Mouse (Mus musculus): ENCODE results near the gene Nol11. TPM values are rescaled to one million over a fixed set of nuclear protein-coding genes. Genes with fewer than 3 reads are reported as not detected.
A peak's percentile ranks its signal among the peaks of the same experiment; 100 is the strongest.
"Not testable (repeated sequence)": the region's sequence is repeated elsewhere in the genome, so short reads cannot be mapped to it uniquely, and the experiment has no call there.

The Nol11 gene
- polyA plus RNA-seq, 1 experiment from 2014 or later, result 54.4 TPM

GRCm38 (mm10) chr11:107130879-107131748 lies 58.1 kb downstream of the Nol11 start:
- no peaks in the 10 kb centered on the region for H3K27me3 ChIP-seq (replicated peaks; ENCODE audit: control insufficient read depth, insufficient read depth, low read length)
- peaks cover 9% of the 10 kb centered on the region; the same call in 1 of the 2 replicates for H3K4me1 ChIP-seq (replicated peaks; ENCODE audit: control insufficient read depth, insufficient read depth, low read length)
- no peaks in the 10 kb centered on the region for H3K36me3 ChIP-seq (ENCODE audit: control insufficient read depth, insufficient read depth, low read length)
- peak overlapping the region; percentile 93 for H3K27ac ChIP-seq (ENCODE audit: low read depth)
- ATAC-seq (replicated peaks; ENCODE audit: low FRiP score, low TSS enrichment, low read depth), result peak; percentile 80
- peak overlapping the region; percentile 82 for H3K4me3 ChIP-seq (ENCODE audit: low read depth, low read length)
- peak overlapping the region; percentile 94 for H3K9ac ChIP-seq (ENCODE audit: low read length)
- H3K9me3 ChIP-seq (ENCODE audit: control insufficient read depth, low read length), result no peaks in the 10 kb centered on the region
- peak; percentile 85 for DNase-seq (ENCODE audit: low spot score)
- H3K4me2 ChIP-seq (ENCODE audit: low read length), result peak overlapping the region; percentile 61
- WGBS, result under 1% methylated on average over 47 of the region's 65 CpGs

- no peaks in the 10 kb centered on the region for H3K36me3 ChIP-seq (ENCODE audit: control insufficient read depth, insufficient read depth, low read length)
- WGBS, result 2% methylated on average over 18 of the region's 18 CpGs
- H3K27ac ChIP-seq (ENCODE audit: low read depth), result no peak overlapping the region
- DNase-seq (ENCODE audit: low spot score) (peak; percentile 60), ATAC-seq (replicated peaks; ENCODE audit: low FRiP score, low TSS enrichment, low read depth) (no peak)
- no peaks in the 10 kb centered on the region for H3K9me3 ChIP-seq (ENCODE audit: control insufficient read depth, low read length)
- peaks cover 10% of the 10 kb centered on the region; the same call in 1 of the 2 replicates for H3K4me1 ChIP-seq (replicated peaks; ENCODE audit: control insufficient read depth, insufficient read depth, low read length)
- peak overlapping the region; percentile 61 for H3K4me2 ChIP-seq (ENCODE audit: low read length)
- H3K9ac ChIP-seq (ENCODE audit: low read length), result peak overlapping the region; percentile 94
- peak overlapping the region; percentile 82 for H3K4me3 ChIP-seq (ENCODE audit: low read depth, low read length)
- no peaks in the 10 kb centered on the region for H3K27me3 ChIP-seq (replicated peaks; ENCODE audit: control insufficient read depth, insufficient read depth, low read length)
Measured at GRCm38 (mm10) chr11:107130221-107130788, 58.9 kb downstream of the Nol11 start.

GRCm38 (mm10) chr11:107129641-107130040 lies 59.5 kb downstream of the Nol11 start:
- Histone ChIP-seq H3K4me1 (replicated peaks; ENCODE audit: control insufficient read depth, insufficient read depth, low read length) (peaks cover 15% of the 10 kb centered on the region; the same call in 1 of the 2 replicates), H3K9ac (ENCODE audit: low read length) (peak overlapping the region; percentile 94), H3K4me3 (ENCODE audit: low read depth, low read length) (peak overlapping the region; percentile 82), H3K4me2 (ENCODE audit: low read length) (peak overlapping the region; percentile 61), H3K27me3 (replicated peaks; ENCODE audit: control insufficient read depth, insufficient read depth, low read length) (no peaks in the 10 kb centered on the region), H3K27ac (ENCODE audit: low read depth) (no peak overlapping the region), H3K36me3 (ENCODE audit: control insufficient read depth, insufficient read depth, low read length) (no peaks in the 10 kb centered on the region), H3K9me3 (ENCODE audit: control insufficient read depth, low read length) (no peaks in the 10 kb centered on the region)
- ATAC-seq (replicated peaks; ENCODE audit: low FRiP score, low TSS enrichment, low read depth), result no peak
- no peak for DNase-seq (ENCODE audit: low spot score)
- 13% methylated on average over 2 of the region's 2 CpGs for WGBS

GRCm38 (mm10) chr11:107126716-107127115 lies 62.5 kb downstream of the Nol11 start:
- ATAC-seq (replicated peaks; ENCODE audit: low FRiP score, low TSS enrichment, low read depth); H3K27ac ChIP-seq (ENCODE audit: low read depth); H3K4me3 ChIP-seq (ENCODE audit: low read depth, low read length); H3K36me3 ChIP-seq (ENCODE audit: control insufficient read depth, insufficient read depth, low read length); H3K27me3 ChIP-seq (replicated peaks; ENCODE audit: control insufficient read depth, insufficient read depth, low read length); DNase-seq (ENCODE audit: low spot score); H3K9ac ChIP-seq (ENCODE audit: low read length); H3K9me3 ChIP-seq (ENCODE audit: control insufficient read depth, low read length); H3K4me2 ChIP-seq (ENCODE audit: low read length): not testable (repeated sequence)
- H3K4me1 ChIP-seq (replicated peaks; ENCODE audit: control insufficient read depth, insufficient read depth, low read length), result peaks cover 22% of the 10 kb centered on the region
- 92% methylated on average over 1 of the region's 2 CpGs for WGBS

GRCm38 (mm10) chr11:107125011-107125410 lies 64.2 kb downstream of the Nol11 start:
- H3K36me3 ChIP-seq (ENCODE audit: control insufficient read depth, insufficient read depth, low read length), result no peaks in the 10 kb centered on the region
- no peaks in the 10 kb centered on the region for H3K9me3 ChIP-seq (ENCODE audit: control insufficient read depth, low read length)
- peaks cover 22% of the 10 kb centered on the region for H3K4me1 ChIP-seq (replicated peaks; ENCODE audit: control insufficient read depth, insufficient read depth, low read length)
- H3K4me2 ChIP-seq (ENCODE audit: low read length), result no peak overlapping the region
- ATAC-seq (replicated peaks; ENCODE audit: low FRiP score, low TSS enrichment, low read depth) (no peak), DNase-seq (ENCODE audit: low spot score) (no peak)
- no peaks in the 10 kb centered on the region for H3K27me3 ChIP-seq (replicated peaks; ENCODE audit: control insufficient read depth, insufficient read depth, low read length)
- 76% methylated on average over 4 of the region's 4 CpGs for WGBS
- no peak overlapping the region for H3K27ac ChIP-seq (ENCODE audit: low read depth)
- no peak overlapping the region for H3K9ac ChIP-seq (ENCODE audit: low read length)
- no peak overlapping the region for H3K4me3 ChIP-seq (ENCODE audit: low read depth, low read length)

GRCm38 (mm10) chr11:107124327-107124731 lies 64.9 kb downstream of the Nol11 start:
- ATAC-seq (replicated peaks; ENCODE audit: low FRiP score, low TSS enrichment, low read depth) (0 out of 2 replicates have a peak, but pooled peaks have one; percentile 42), DNase-seq (ENCODE audit: low spot score) (no peak)
- no peak overlapping the region for H3K4me2 ChIP-seq (ENCODE audit: low read length)
- no peaks in the 10 kb centered on the region for H3K36me3 ChIP-seq (ENCODE audit: control insufficient read depth, insufficient read depth, low read length)
- no peaks in the 10 kb centered on the region for H3K9me3 ChIP-seq (ENCODE audit: control insufficient read depth, low read length)
- peaks cover 22% of the 10 kb centered on the region for H3K4me1 ChIP-seq (replicated peaks; ENCODE audit: control insufficient read depth, insufficient read depth, low read length)
- no peak overlapping the region for H3K9ac ChIP-seq (ENCODE audit: low read length)
- H3K27ac ChIP-seq (ENCODE audit: low read depth), result no peak overlapping the region
- H3K4me3 ChIP-seq (ENCODE audit: low read depth, low read length), result no peak overlapping the region
- H3K27me3 ChIP-seq (replicated peaks; ENCODE audit: control insufficient read depth, insufficient read depth, low read length), result no peaks in the 10 kb centered on the region
- WGBS, result 24% methylated on average over 7 of the region's 7 CpGs

GRCm38 (mm10) chr11:107117789-107118188 lies 71.4 kb downstream of the Nol11 start:
- DNase-seq (ENCODE audit: low spot score) (no peak), ATAC-seq (replicated peaks; ENCODE audit: low FRiP score, low TSS enrichment, low read depth) (no peak)
- no peaks in the 10 kb centered on the region for H3K36me3 ChIP-seq (ENCODE audit: control insufficient read depth, insufficient read depth, low read length)
- no peak overlapping the region for H3K4me3 ChIP-seq (ENCODE audit: low read depth, low read length)
- peaks cover 15% of the 10 kb centered on the region for H3K4me1 ChIP-seq (replicated peaks; ENCODE audit: control insufficient read depth, insufficient read depth, low read length)
- H3K9me3 ChIP-seq (ENCODE audit: control insufficient read depth, low read length), result no peaks in the 10 kb centered on the region
- H3K27me3 ChIP-seq (replicated peaks; ENCODE audit: control insufficient read depth, insufficient read depth, low read length), result no peaks in the 10 kb centered on the region
- 83% methylated on average over 12 of the region's 12 CpGs for WGBS
- no peak overlapping the region for H3K9ac ChIP-seq (ENCODE audit: low read length)
- H3K4me2 ChIP-seq (ENCODE audit: low read length), result no peak overlapping the region
- no peak overlapping the region for H3K27ac ChIP-seq (ENCODE audit: low read depth)
